Mouse (Mus musculus) ES-E14 (cell line): ENCODE data around the gene Grik5. TPM values are rescaled to one million over a fixed set of nuclear protein-coding genes. Genes with fewer than 3 reads are reported as not detected.

Experiments
- DNase-seq: peaks from one replicate; pipeline ENCODE4 v3.0.0-alpha.2; 2013; ENCODE audit warnings: low read depth, low spot score
- H3K27ac ChIP-seq: 2 replicates; pipeline ENCODE4 v1.5.1; 2012; ENCODE audit warnings: low read depth, mild to moderate bottlenecking, low read length, moderate library complexity, mixed read lengths; ENCODE audit not compliant: poor library complexity, insufficient read depth, severe bottlenecking
- H3K36me3 ChIP-seq: 2 replicates; pipeline ENCODE4 v1.6.1; 2012; ENCODE audit warnings: mild to moderate bottlenecking, low read length, moderate library complexity, mixed read lengths; ENCODE audit not compliant: control insufficient read depth, poor library complexity, insufficient read depth, severe bottlenecking
- H3K4me1 ChIP-seq, 2 experiments: fragments of 150-350 bp in 1 of 2; sonication (generic) in 1 of 2; 2 replicates each; pipeline ENCODE4 v1.6.1; 2012; ENCODE audit warnings: low read length in 2 of 2, mild to moderate bottlenecking in 1 of 2, mixed read lengths in 1 of 2; ENCODE audit not compliant: control insufficient read depth in 2 of 2, insufficient read depth in 2 of 2, poor library complexity in 1 of 2
- H3K4me3 ChIP-seq, 2 experiments: fragments of 150-350 bp in 1 of 2; sonication (generic) in 1 of 2; 2 replicates each; pipeline ENCODE4 v1.5.1; 2012; ENCODE audit warnings: low read length in 2 of 2, low read depth in 1 of 2, mild to moderate bottlenecking in 1 of 2, mixed read lengths in 1 of 2; ENCODE audit not compliant: insufficient read depth in 1 of 2, poor library complexity in 1 of 2, severe bottlenecking in 1 of 2
- H3K9ac ChIP-seq: 2 replicates; pipeline ENCODE4 v1.6.1; 2012; ENCODE audit warnings: low read depth, mild to moderate bottlenecking, low read length, mixed read lengths; ENCODE audit not compliant: poor library complexity, insufficient read depth, severe bottlenecking
- H3K9me3 ChIP-seq: fragments of 150-350 bp; sonication (generic); 2 replicates; pipeline ENCODE4 v1.6.1; 2012; ENCODE audit warnings: low read depth, mild to moderate bottlenecking, low read length; ENCODE audit not compliant: control insufficient read depth, insufficient read depth
- CHD2 ChIP-seq: IDR thresholded peaks from 2 replicates; pipeline ENCODE4 v1.6.1; 2014; ENCODE audit warnings: mild to moderate bottlenecking, low read depth, low read length, inconsistent platforms
- HCFC1 ChIP-seq: IDR thresholded peaks from 2 replicates; pipeline ENCODE4 v1.6.1; 2012; ENCODE audit warnings: low read length, inconsistent platforms, borderline replicate concordance; ENCODE audit not compliant: insufficient read depth
- MAFK ChIP-seq: IDR thresholded peaks from 2 replicates; pipeline ENCODE4 v1.6.1; 2014; ENCODE audit warnings: mild to moderate bottlenecking, low read depth, low read length, inconsistent platforms; ENCODE audit not compliant: insufficient read depth
- ZC3H11A ChIP-seq: IDR thresholded peaks from 2 replicates; pipeline ENCODE4 v1.6.1; 2012; ENCODE audit warnings: low read depth, mild to moderate bottlenecking, inconsistent platforms, low read length, borderline replicate concordance
- ZNF384 ChIP-seq: IDR thresholded peaks from 2 replicates; pipeline ENCODE4 v1.6.1; 2012; ENCODE audit warnings: low read depth, low read length, inconsistent platforms
- in situ Hi-C, 2 experiments: fragments of 600-800 bp; cut with MboI; formaldehyde crosslinking; loops; one replicate each; pipeline ENCODE4 v1.15.1; 2025; ENCODE audit warnings: low sequenced_read_pairs in 2 of 2, inconsistent platforms in 1 of 2; ENCODE audit not compliant: unreplicated experiment in 2 of 2
- total RNA-seq: library from RNA; depleted of rRNA; stranded (reverse); fragments of 300-350 nt; gene quantifications from 2 replicates; pipeline ENCODE4 v1.2.3, GENCODE M21; 2012

Grik5 gene
- total RNA-seq, 1 experiment, result 10.0 TPM

- Histone ChIP-seq H3K9ac (peak overlapping the region; percentile 41; the same call in 1 of the 2 replicates), H3K27ac (peak overlapping the region; percentile 44; the same call in 1 of the 2 replicates), H3K9me3 (no peaks in the 10 kb centered on the region), H3K4me3 (peak overlapping the region; percentile 83 to 90), H3K36me3 (peaks cover 5% of the 10 kb centered on the region; the same call in 1 of the 2 replicates), H3K4me1 (peaks cover 0 to 6% of the 10 kb centered on the region in 2 experiments; a peak in 1 of 4 replicates)
- TF ChIP-seq ZC3H11A, result 0 out of 2 replicates have a peak, but pooled peaks have one; percentile 3
- TF ChIP-seq ZNF384, result no peak
- TF ChIP-seq CHD2, result no peak
- in situ Hi-C loops, result loop anchor here in 1 of 2 experiments (25.0 kb wide), 1 partner anchor 359 kb away; the partner anchor contains the start of gene Phldb3
- DNase-seq, result peak; percentile 37
Measured at GRCm38 (mm10) chr7:24971261-24971971, 100.7 kb downstream of the Grik5 start.

GRCm38 (mm10) chr7:24970341-24970740, 101.8 kb downstream of the Grik5 start:
- peaks cover 5% of the 10 kb centered on the region; the same call in 1 of the 2 replicates for H3K36me3 ChIP-seq
- no peaks in the 10 kb centered on the region for H3K9me3 ChIP-seq
- H3K27ac ChIP-seq, result no peak overlapping the region
- H3K9ac ChIP-seq, result no peak overlapping the region
- in situ Hi-C loops, result loop anchor here in 1 of 2 experiments (25.0 kb wide), 1 partner anchor 358 kb away; the partner anchor contains the start of gene Phldb3
- peaks cover 0 to 6% of the 10 kb centered on the region in 2 experiments; a peak in 1 of 4 replicates for H3K4me1 ChIP-seq
- TF ChIP-seq HCFC1 (no peak), ZNF384 (no peak), CHD2 (no peak), MAFK (no peak), ZC3H11A (no peak)
- no peak for DNase-seq
- no peak overlapping the region for H3K4me3 ChIP-seq

GRCm38 (mm10) chr7:24969805-24970204, 102.3 kb downstream of the Grik5 start:
- no peak overlapping the region for H3K27ac ChIP-seq
- no peak for DNase-seq

GRCm38 (mm10) chr7:24968463-24968862, 103.7 kb downstream of the Grik5 start:
- Histone ChIP-seq H3K9me3 (no peaks in the 10 kb centered on the region), H3K27ac (no peak overlapping the region), H3K36me3 (peaks cover 5% of the 10 kb centered on the region; the same call in 1 of the 2 replicates), H3K4me3 (no peak overlapping the region), H3K4me1 (peaks cover 0 to 2% of the 10 kb centered on the region in 2 experiments; a peak in 1 of 4 replicates), H3K9ac (no peak overlapping the region)
- in situ Hi-C loops, result loop anchor here in 1 of 2 experiments (10.0 to 25.0 kb wide), 2 partner anchors 124 to 356 kb away; partner anchors contain the start of gene Phldb3
- TF ChIP-seq ZC3H11A (no peak), MAFK (0 out of 2 replicates have a peak, but pooled peaks have one; percentile 8), ZNF384 (no peak), CHD2 (no peak), HCFC1 (no peak)
- no peak for DNase-seq

More at GRCm38 (mm10) chr7:24969805-24970204, 102.3 kb downstream of the Grik5 start:
- in situ Hi-C loops, result loop anchor here in 1 of 2 experiments (10.0 to 25.0 kb wide), 2 partner anchors 125 to 358 kb away; partner anchors contain the start of gene Phldb3
- Histone ChIP-seq H3K9me3 (no peaks in the 10 kb centered on the region), H3K36me3 (peaks cover 5% of the 10 kb centered on the region; the same call in 1 of the 2 replicates), H3K9ac (no peak overlapping the region), H3K4me1 (peaks cover 0 to 4% of the 10 kb centered on the region in 2 experiments; a peak in 1 of 4 replicates), H3K4me3 (no peak overlapping the region)
- no peak for TF ChIP-seq HCFC1
